Mouse (Mus musculus) bone marrow macrophage, adult 2 months (primary cell): ENCODE results near the gene Wdr76.

Experiments used
- CTCF ChIP-seq: IDR thresholded peaks from 2 replicates; pipeline ENCODE4 v1.5.1; 2012; ENCODE audit warnings: low read depth, mild to moderate bottlenecking, low read length, moderate library complexity
- POLR2A ChIP-seq: IDR thresholded peaks from 2 replicates; pipeline ENCODE4 v1.6.1; 2012; ENCODE audit warnings: mild to moderate bottlenecking, low read depth, low read length, borderline replicate concordance

- TF ChIP-seq CTCF (no peak), POLR2A (no peak)
Measured at GRCm38 (mm10) chr2:121563117-121563516, 56.6 kb downstream of the Wdr76 start.
